Mouse (Mus musculus) mouse trophoblast stem cell (cell line): ENCODE results near the gene Il12rb1.

Experiments used
- in situ Hi-C, 2 experiments: fragments of 300-500 bp; cut with MseI, MboI; formaldehyde crosslinking; loops; 2 replicates in 1 of 2; 3 replicates in 1 of 2; pipeline ENCODE4 v1.15.1; 2025

Il12rb1 gene

DNA sequence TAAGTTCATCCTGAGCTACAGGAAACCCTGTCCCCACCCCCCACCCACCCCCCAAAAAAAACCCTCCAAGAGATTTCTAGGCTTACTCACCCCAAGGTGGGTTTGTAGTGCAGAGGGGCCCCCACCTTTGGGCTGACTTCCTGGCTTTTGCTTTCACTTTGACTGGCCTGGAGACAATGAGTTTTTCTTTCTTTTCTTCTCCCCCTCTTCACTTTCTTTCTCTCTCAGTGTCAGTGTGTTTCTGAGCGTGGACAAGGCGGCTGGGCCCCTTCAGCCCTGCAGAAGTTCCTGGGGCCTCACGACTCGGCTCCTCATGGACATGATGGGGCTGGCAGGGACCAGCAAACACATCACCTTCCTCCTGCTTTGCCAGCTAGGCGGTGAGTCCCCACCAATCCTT, at the start of gene Il12rb1:
Gene Il12rb1 (plus strand): TSS at position 211 of the 400 bp plus-strand sequence.
- in situ Hi-C loops: no loop called here

DNA sequence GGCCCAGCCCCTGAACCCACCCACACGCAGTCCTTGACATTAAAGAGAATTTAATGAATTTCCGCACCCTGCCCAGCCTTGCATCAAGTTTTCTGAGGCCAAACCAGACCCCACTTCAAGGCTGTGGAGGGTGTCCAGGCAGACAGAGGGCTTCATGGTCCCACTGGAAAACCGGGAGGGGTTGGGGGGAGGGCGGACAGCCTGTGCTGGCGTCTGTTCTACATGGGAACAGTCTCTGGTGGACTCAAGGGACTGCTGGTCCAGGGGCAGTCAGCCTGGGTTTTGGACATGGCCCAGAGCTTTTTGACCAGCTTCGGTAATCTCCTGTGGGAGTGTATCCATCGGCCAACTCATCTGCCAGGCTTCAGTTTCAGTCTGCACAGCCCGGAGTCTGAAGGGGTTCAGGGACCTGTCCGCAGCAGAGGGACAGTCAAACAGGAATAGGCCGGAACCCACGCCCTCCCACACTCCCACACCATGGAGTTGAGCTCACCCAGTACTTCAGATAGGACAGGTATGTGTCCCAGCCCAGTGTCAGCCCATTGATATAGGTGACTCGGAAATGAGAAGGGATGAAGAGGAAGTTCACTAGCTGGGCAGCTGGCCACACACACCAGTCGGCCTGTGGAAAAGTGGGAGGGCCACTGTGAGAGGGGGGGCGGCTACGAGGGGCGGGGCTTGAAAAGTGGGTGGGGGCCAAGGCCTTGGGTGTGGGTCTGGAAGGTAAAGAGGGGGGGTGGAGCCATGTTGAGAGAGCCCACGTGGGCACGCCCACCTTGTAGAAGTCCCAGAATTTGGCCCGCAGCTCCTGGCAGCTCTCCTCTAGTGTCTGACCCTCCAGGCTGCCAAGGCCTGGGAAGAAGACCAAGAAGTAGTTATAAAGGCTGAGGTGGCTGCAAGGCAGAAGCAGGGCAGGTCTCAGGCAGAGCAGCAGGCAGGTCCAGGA, 49.4 kb upstream of the Il12rb1 start:
- in situ Hi-C loops: loop anchor here (5.0 kb wide), 1 partner anchor 37 kb away; the partner anchor contains the start of gene Pde4c (in 2 of the 2)

DNA sequence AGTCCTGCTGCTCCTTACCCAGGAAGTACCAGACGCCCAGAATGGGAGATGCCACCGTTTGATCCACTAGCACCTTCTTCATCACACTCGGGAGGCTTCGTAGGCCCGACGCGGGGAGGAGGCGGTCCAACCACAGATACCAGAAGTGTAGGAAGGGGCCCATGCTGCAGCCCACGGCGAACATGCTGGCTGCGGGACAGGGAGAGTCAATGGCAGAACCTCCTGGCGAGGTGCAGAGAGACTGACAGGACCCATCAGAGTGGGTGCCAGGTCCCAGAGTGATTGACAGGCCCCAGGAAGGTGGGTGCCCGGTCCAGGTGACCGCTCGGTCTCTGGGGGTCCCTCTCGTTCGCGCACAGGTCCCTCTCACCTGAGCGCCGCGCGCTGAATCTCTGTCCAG, 47.9 kb upstream of the Il12rb1 start:
- in situ Hi-C loops: no loop called here

DNA sequence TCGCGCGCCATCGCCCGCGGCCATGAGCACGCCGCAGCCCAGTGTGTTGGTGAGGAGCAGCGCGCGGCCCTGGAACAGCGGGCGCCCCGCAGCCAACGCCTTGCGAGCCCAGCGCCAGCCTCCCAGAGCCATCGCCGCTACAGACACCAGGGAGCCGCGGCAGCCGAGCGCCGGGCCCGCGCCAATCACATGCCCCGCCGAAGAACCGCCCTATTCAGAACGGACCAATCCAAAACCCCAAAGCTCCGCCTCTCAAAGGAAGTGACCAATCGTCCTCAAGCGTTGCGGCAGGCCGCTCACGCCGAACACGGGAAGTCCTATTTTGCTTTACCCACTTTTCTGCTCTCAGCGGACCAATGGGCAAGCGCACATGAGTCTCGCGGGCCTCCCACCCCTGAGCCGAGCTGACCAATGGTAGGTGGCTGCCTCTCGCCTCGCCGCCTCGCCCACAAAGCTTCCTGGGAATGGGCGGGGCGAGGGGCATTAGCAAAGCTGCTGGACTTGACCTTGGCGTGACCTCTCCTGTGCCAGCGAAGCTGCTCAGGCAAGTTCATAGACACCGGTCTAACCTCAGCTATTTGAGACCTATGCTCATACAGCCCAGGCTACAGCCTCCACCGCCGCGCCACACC, 47.4 kb upstream of the Il12rb1 start, which contains the start of gene Mpv17l2:
Gene Mpv17l2 (minus strand): TSS at position 172 of the 632 bp plus-strand sequence.
- in situ Hi-C loops: no loop called here

DNA sequence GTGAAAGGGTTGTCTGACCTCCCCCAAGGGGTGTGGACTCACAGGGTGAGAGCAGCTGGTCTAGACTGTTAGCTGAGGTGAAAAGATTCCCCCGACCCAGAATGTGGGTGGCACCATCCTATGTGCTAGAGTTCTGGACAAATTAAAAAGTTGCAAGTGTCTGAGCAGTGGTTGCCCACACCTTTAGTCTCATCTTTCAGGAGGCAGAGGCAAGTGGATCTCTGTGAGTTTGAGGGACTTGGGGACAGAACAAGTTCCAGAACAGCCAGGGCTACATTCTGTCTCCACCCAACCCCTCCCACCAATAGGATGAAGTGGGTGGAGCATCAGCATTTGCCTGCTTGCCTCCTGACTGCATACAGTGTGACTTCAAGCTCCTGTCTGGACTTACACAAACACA, 46.1 kb upstream of the Il12rb1 start:
- in situ Hi-C loops: no loop called here

DNA sequence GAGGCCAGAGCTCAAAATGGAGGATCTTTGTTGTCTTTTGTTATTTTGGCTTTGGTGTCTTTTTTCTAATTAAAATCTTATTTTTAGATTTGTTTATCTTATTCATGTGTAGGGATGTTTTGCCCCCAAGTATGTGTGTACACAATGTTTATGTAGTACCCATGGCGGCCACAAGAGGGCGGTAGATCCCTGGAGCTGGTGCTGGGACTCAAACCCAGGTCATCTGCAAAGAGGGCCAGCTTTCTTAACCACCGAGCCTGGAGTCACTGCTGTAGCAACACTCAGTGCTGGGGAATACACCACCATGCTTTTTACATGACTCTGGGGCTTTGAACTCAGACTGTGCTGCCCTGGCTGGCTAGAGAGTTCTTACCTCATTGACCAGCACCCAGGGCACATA, 44.9 kb upstream of the Il12rb1 start:
- in situ Hi-C loops: no loop called here

DNA sequence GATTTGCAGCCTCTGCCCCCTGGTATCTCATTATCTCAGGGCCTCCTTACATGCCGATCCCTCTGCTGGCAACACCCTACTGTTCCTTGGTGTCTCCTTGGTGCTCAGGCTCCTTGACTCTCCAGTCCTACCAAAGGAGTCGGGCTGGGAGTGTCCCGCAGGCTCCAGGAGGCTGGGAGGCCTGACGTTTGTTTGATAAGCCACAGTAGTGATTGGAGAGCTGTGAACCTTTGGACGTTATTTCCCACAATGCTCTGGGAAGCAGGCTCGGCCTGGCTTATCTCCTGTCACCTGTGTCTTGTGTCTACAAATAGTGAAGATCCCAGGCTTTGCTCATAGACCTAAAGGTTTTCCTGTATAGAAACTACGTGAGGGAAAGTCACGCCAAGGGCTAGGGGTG, 44.2 kb upstream of the Il12rb1 start:
- in situ Hi-C loops: no loop called here

DNA sequence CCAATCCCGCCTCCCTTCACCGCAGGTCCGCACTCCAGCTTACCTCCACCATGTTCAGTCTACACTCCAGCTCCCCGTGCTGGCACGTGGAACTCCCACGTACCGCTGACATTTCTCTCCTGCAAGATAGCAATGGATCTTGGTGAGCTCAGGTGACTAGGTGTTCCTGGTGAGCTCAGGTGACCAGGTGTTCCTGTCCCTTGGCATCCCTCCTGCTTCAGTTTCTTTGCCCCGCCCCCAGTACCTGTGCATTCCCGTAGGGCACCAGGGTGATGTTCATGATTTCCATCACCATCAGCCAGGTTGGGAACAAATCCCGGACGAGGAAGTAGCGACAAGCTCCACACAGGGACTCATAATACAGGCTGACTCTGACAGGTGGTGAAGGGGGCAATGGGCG, 43.6 kb upstream of the Il12rb1 start:
- in situ Hi-C loops: no loop called here

DNA sequence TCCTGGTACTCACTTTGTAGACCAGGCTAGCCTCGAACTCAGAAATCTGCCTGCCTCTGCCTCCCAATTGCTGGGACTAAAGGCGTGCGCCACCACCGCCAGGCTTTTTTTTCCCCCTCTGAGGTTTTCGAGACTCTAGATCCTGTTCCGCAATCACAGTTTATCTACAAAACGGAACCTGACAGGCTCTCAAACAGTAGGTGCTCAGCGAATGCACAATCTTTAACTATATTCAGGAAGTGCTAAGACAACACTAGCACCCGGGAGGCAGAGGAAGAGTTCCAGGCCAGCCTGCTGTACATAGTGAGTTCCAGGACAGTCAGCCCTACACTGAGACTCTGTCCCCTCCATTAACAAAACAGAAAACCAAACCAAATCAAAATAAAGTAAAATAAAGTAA, 42.9 kb upstream of the Il12rb1 start:
- in situ Hi-C loops: no loop called here

DNA sequence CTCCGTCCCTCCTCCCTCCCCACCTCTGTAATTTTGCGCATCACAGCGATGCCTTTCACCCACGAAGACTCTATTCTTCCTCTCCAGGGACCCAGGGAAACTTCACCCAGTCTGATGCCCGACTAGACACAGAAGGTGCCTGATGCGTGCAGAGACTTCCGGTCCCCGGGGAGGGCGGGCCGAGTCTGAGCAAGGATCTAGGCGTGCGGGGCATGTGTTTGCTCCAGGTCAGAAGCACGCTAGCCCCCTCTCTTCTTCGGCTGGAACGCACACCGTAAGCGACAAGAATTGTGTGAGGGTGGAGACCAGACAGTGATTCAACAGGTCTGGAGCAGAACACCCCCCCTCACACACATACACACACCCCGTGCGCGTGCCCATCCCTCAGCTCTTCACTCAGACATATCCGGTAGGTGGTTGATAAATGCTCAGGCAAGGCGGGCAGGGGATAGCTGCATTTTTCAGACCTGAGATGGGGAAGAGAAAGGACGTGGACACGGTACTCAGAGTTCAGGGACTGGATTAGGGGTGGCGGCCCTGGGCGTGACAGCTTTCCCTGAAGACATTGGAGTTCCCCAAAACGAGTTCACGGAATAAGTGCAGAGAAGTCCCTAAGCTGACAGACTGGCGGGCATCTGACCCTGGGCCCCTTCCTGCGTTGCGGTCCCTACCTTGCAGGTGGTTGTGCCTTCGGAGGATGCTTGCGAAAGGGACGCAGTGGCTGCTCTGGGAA, 42.2 kb upstream of the Il12rb1 start:
- in situ Hi-C loops: no loop called here

DNA sequence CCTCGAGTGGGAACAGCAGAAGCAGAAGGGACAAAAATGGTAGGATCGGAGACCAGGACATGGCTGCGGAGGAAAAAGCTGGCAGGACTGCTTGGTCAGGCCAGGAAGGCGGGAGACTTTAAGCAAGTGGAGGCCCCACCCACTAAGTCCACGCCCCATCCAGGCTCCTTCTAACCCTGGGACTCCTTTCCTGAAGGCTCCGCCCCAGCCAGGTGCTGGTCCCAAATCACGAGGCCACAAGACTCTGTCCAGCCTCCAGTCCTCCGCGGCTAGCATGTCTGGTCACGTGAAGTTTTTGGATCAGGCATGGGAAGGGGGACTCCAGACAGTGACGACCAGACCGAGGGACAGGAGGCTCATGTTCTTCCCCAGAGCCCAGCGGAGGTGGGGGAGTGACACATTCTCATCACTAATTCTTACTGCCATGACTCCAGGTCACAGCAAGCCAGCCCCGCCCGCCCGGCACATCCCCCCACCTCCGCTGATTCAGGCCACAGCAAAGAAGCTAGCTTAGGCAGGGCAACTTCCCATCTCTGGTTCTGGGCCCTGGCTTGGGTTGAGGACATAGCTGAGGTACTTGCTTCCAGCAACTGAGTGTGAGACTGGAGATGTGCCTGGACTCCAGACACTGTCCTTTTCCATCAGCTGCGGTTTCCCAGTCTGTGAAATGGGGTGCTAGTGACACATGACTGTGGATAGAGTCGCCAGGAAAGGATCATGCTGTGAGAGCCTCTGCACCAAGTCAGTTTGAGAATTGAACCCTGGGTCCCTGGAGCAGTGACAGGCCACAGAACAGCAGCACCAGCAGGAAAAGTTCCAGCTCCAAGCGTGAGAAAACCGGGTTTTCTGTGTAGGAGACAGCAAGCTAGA, 41.4 kb upstream of the Il12rb1 start:
- in situ Hi-C loops: no loop called here

DNA sequence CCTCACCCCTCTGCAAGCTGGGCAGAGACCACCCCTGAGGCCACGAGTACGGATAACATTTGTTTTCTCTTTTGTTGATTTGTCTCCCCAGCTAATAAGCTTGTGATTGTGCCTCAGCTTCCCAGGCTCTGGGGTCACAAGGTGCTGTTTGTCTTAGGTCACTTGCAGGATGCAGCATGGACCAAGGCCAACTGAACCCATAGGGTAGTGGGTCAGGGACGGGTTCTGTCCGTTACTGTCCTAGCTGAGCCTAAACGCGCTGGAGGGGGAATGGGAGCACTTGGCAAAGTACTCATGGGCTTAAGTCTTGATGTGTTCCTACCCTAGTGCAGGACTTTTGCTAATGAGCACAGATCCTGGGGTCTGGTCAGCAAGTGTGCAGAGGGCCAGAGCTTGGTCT, 40.7 kb upstream of the Il12rb1 start:
- in situ Hi-C loops: no loop called here

DNA sequence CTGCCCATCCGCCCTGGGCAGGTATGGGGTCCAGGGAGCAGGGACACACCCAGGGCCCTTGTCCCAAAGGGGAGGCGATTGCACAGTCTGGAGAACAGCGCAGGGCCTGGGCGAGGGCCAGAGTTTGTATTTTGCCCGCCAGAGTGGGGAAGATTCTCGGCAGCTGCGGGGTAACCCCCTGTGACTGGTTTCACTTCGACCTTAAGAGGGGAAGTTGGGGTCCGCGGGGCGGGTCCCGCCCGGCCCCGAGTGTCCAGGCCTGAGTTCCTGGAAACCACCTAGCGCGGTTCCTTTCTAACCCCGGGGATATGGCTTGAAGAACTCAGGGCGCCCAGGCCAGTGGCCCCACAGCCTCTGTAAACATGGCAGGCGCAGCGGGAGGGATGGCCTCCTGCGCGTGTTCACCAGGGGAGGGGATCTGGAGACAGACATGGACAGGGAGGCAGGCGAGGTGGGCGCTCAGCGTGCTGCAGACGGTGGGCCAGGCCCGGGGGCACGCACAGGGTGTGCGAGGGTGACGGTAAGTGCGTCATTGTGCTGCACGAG, 39.9 kb upstream of the Il12rb1 start:
- in situ Hi-C loops: no loop called here

DNA sequence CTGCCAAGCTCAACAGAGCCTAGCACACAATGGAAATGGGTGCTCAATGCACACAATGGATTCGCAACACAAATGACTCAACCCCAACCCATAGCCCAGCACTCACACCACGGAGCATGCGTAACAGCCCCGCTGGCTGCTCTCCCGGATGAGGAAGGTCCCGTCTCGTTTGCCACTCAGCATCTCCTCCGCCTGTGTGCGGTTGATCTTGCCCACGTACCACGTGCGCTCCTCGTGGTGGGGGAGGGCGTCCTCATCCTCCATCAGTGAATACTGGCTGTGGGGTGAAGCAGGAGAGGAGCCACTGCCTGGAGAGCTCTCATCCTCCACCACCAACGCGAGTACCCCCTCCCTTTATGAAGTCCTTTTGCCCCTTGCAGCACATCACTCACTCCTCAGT, 39.3 kb upstream of the Il12rb1 start:
- in situ Hi-C loops: no loop called here

DNA sequence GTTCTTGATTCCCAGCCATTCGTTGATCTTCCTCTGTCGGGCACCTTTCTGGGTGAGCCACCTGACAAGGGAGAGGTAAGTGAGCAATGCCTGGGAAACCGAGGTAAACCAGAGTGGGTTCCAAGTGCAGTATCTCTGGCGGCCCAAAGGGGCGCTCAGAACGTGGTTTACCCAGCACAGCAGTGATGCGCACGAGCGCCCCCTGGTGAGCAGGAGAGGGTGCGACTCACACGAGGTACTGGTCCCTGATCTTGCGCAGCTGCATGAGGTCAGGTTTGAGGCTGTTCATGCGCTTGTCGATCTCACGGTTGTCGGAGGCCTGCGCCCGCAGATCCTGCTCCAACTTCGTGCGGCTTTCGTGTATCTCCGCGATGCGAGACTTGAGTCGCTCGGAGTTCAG, 38.9 kb upstream of the Il12rb1 start:
- in situ Hi-C loops: no loop called here

DNA sequence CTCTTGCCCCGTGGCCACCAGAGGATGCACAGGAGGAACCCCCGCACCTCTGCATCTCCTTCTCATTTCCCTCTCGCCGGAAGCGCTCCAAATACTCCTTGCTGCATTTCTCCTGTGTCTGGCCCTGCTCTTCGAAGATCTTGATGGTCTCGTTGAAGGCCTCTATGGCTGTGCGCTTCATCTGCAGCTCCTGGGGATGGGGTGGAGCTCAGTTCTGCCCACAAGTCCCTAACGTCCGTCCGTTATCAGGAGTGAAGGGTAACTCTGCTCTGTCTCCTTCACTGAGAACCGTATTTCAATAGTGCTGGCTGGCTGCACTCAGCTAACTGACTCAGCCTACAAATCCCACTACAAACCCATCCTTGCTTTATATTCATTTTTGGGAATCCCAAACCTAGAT, 38.4 kb upstream of the Il12rb1 start:
- in situ Hi-C loops: no loop called here

DNA sequence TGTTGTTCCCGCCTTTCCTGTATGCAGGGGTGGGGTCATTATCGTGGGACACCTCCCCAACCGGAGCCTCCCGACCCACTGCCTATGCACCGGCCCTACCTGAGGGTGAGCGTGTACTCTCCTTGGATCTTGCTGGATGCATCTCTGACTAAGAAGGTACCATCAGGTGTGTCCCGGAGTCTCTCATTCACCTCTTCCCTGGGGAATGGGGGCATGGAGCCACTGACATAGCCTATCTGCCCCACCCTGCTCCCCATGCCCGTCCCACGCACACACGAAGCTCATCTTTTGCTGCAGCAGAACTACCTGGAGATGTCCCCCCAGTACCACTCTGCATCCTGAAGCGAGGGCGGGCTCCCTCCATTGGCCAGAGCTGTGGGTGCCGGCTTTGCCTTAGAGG, 37.5 kb upstream of the Il12rb1 start:
- in situ Hi-C loops: no loop called here

DNA sequence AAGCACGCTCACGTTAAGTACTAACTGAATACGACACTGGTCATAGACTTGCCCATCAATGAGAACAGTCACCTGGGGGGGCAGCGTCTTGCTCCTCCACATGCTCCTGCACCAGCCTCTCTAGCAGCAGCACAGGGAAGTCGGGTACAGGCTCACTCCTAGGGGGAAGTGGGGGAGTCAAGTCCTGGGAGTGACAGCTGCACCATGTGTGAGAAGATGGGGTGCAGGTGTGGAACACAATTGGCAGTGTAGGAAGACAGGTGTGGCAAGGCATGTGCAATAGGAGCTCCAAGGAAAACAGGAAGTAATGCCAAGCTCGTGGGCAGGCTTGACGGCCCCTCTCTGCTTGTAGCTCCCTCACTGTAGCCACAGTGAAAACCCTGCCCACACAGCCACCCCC, 37.0 kb upstream of the Il12rb1 start:
- in situ Hi-C loops: no loop called here

DNA sequence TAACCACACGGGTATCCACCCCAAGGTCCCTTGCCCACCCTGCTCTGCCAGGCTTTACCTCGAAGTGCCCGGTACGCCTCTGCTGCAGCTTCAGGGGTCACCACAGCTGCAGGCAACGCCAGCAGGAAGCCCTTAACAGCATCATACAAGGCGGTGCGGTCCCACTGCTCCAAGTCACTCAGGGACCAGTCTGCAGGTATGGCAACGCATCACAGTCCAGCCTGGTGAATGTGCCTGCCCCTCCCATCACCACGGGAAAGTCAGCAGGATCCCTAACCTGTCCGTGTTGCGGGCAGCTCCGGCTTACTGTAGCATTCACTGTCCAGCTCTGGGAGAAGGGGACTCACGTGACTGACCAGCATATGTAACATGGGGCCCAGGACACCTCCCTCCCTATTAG, 36.2 kb upstream of the Il12rb1 start:
- in situ Hi-C loops: no loop called here

DNA sequence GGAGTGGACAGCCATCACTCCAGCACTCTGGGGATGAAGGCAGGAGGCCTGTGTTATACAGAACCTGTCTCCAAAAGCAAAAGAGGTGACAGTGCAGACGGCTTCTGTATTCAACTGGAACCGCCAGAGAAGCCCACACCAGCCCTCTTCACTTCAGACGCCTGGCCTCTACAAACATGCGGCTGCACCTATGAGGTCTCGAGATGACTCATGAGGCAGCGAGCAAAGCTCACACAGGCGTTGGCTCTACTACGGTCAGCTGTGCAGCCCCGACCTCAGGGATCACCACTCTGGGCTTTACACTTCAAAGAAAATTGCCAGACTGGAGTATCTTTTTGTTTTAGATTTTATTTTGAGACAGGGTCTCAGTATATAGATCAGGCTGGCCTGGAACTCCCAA, 35.4 kb upstream of the Il12rb1 start:
- in situ Hi-C loops: no loop called here

DNA sequence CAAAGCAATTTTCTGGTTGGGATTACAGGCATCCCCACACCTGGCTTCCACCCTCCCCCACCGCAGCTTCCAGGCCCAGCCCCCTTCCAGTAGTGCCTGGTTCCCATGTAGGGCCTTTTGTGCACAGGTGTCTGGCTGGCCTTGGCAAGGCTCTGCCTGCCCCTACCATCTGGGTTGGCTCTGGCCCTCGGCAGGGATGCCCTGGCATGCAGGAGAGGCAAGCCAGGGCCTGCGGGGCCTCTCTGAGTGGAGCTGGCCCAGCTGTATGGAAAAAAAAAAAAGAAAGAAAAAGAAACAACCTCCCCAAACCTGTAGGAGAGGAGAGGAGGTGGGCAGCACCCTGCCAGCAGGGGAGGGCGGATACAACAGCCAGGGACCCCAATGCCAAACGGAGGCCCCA, 34.8 kb upstream of the Il12rb1 start:
- in situ Hi-C loops: no loop called here
